Mouse (Mus musculus) kidney, embryonic 14.5 days (tissue): ENCODE measurements around the gene Alox15. TPM values are rescaled to one million over a fixed set of nuclear protein-coding genes. Genes with fewer than 3 reads are reported as not detected.
A peak's percentile ranks its signal among the peaks of the same experiment; 100 is the strongest.

Experiments used
- ATAC-seq: fragments of 200-750 bp; cut with Nextera tagmentation; 2 replicates; pipeline ENCODE4 v1.8.0; 2017; ENCODE audit warnings: moderate number of reproducible peaks, mild to moderate bottlenecking, moderate TSS enrichment, moderate library complexity; ENCODE audit not compliant: low FRiP score, low TSS enrichment
- H3K27ac ChIP-seq: fragments of 300-500 bp; sonication (generic); 2 replicates; pipeline ENCODE4 v1.5.1; 2014; ENCODE audit warnings: low read depth, mild to moderate bottlenecking, low read length, moderate library complexity, mixed read lengths
- H3K27me3 ChIP-seq: fragments of 300-500 bp; sonication (generic); 2 replicates; pipeline ENCODE4 v1.6.1; 2014; ENCODE audit warnings: mild to moderate bottlenecking, low read length; ENCODE audit not compliant: control insufficient read depth, insufficient read depth
- H3K36me3 ChIP-seq: fragments of 300-500 bp; sonication (generic); 2 replicates; pipeline ENCODE4 v1.6.1; 2014; ENCODE audit warnings: low read length, mixed read lengths; ENCODE audit not compliant: control insufficient read depth, insufficient read depth
- H3K4me1 ChIP-seq: fragments of 300-500 bp; sonication (generic); 2 replicates; pipeline ENCODE4 v1.6.1; 2014; ENCODE audit warnings: low read length, mixed read lengths; ENCODE audit not compliant: control insufficient read depth, insufficient read depth
- H3K4me2 ChIP-seq: fragments of 300-500 bp; sonication (generic); replicated peaks from 2 replicates; pipeline ENCODE4 v1.6.1; 2014; ENCODE audit warnings: low read depth, mild to moderate bottlenecking, low read length
- H3K4me3 ChIP-seq: fragments of 300-500 bp; sonication (generic); 2 replicates; pipeline ENCODE4 v1.5.1; 2014; ENCODE audit warnings: mild to moderate bottlenecking, low read length
- H3K9ac ChIP-seq: fragments of 300-500 bp; sonication (generic); 2 replicates; pipeline ENCODE4 v1.6.1; 2014; ENCODE audit warnings: low read depth, mild to moderate bottlenecking, low read length, moderate library complexity
- H3K9me3 ChIP-seq: fragments of 300-500 bp; sonication (generic); 2 replicates; pipeline ENCODE4 v1.6.1; 2016; ENCODE audit warnings: low read length; ENCODE audit not compliant: control insufficient read depth
- WGBS: fragments of 180-500 bp; shearing (Covaris S2); extraction: QIAGEN DNeasy Blood & Tissue Kit; methylation state at CpG from one replicate; pipeline ENCODE4 v1.1.7; 2014; 5-methylcytosine and 5-hydroxymethylcytosine counted together
- polyA plus RNA-seq: library from polyadenylated mRNA; unstranded; fragments of >200 nt; fragmentation: Nextera tagmentation; extraction: Ambion mirVana; gene quantifications from 2 replicates; pipeline ENCODE4 v1.2.1, GENCODE M21; 2014

Alox15 gene
- polyA plus RNA-seq: 0.69 and 1.5 TPM in 2 replicates

- Histone ChIP-seq H3K4me3 (peak within 1 kb of the TSS; percentile 38), H3K27me3 (peaks cover 14% of the 10 kb centered on the region), H3K9ac (0 out of 2 replicates have a peak within 1 kb of the TSS, but pooled peaks have one; percentile 18), H3K9me3 (no peaks in the 10 kb centered on the region), H3K36me3 (no peaks in the 10 kb centered on the region), H3K4me1 (peaks cover 3% of the 10 kb centered on the region; the same call in 1 of the 2 replicates), H3K4me2 (peak within 1 kb of the TSS; percentile 58), H3K27ac (no peak within 1 kb of the TSS)
- no peak for ATAC-seq
- WGBS: under 1% methylated on average over 19 of the region's 19 CpGs
Measured at GRCm38 (mm10) chr11:70351868-70352267, at the start of gene Alox15. Gene Alox15 (minus strand): TSS chr11:70352031.

- Histone ChIP-seq H3K36me3 (peaks cover 38% of the 10 kb centered on the region), H3K4me1 (no peaks in the 10 kb centered on the region), H3K27me3 (no peaks in the 10 kb centered on the region), H3K4me3 (no peak overlapping the region), H3K4me2 (no peak overlapping the region), H3K9ac (no peak overlapping the region), H3K9me3 (no peaks in the 10 kb centered on the region), H3K27ac (no peak overlapping the region)
- ATAC-seq: no peak
- WGBS: 96% methylated on average over 5 of the region's 5 CpGs
Measured at GRCm38 (mm10) chr11:70389421-70389820, 37.6 kb upstream of the Alox15 start.

GRCm38 (mm10) chr11:70387436-70387835 lies 35.6 kb upstream of the Alox15 start:
- WGBS: 69% methylated on average over 5 of the region's 5 CpGs
- Histone ChIP-seq H3K27ac (no peak overlapping the region), H3K9me3 (no peaks in the 10 kb centered on the region), H3K4me3 (no peak overlapping the region), H3K4me1 (no peaks in the 10 kb centered on the region), H3K9ac (no peak overlapping the region), H3K36me3 (peaks cover 22% of the 10 kb centered on the region), H3K27me3 (no peaks in the 10 kb centered on the region), H3K4me2 (no peak overlapping the region)
- ATAC-seq: no peak

GRCm38 (mm10) chr11:70384136-70384535 lies 32.3 kb upstream of the Alox15 start:
- peaks cover 9% of the 10 kb centered on the region; the same call in 1 of the 2 replicates for H3K36me3 ChIP-seq
- no peak overlapping the region for H3K9ac ChIP-seq
- no peak overlapping the region for H3K27ac ChIP-seq
- no peaks in the 10 kb centered on the region for H3K9me3 ChIP-seq
- H3K27me3 ChIP-seq: no peaks in the 10 kb centered on the region
- ATAC-seq: no peak
- WGBS: 24% methylated on average over 3 of the region's 3 CpGs
- no peak overlapping the region for H3K4me3 ChIP-seq
- no peak overlapping the region for H3K4me2 ChIP-seq
- H3K4me1 ChIP-seq: no peaks in the 10 kb centered on the region

GRCm38 (mm10) chr11:70381330-70381729 lies 29.5 kb upstream of the Alox15 start:
- WGBS: 66% methylated on average over 2 of the region's 2 CpGs

GRCm38 (mm10) chr11:70380478-70381005 lies 28.7 kb upstream of the Alox15 start:
- H3K27ac ChIP-seq: no peak overlapping the region
- no peak for ATAC-seq
- peaks cover 2% of the 10 kb centered on the region; the same call in 1 of the 2 replicates for H3K36me3 ChIP-seq
- WGBS: 54% methylated on average over 1 of the region's 1 CpGs
- H3K9me3 ChIP-seq: no peaks in the 10 kb centered on the region
- H3K4me3 ChIP-seq: no peak overlapping the region
- no peaks in the 10 kb centered on the region for H3K27me3 ChIP-seq
- no peaks in the 10 kb centered on the region for H3K4me1 ChIP-seq
- H3K9ac ChIP-seq: no peak overlapping the region
- no peak overlapping the region for H3K4me2 ChIP-seq

More at GRCm38 (mm10) chr11:70381330-70381729, 29.5 kb upstream of the Alox15 start:
- ATAC-seq: no peak
- Histone ChIP-seq H3K9me3 (no peaks in the 10 kb centered on the region), H3K27me3 (no peaks in the 10 kb centered on the region), H3K4me2 (no peak overlapping the region), H3K36me3 (peaks cover 6% of the 10 kb centered on the region; the same call in 1 of the 2 replicates), H3K4me3 (no peak overlapping the region), H3K9ac (no peak overlapping the region), H3K27ac (no peak overlapping the region), H3K4me1 (no peaks in the 10 kb centered on the region)

- Histone ChIP-seq H3K27me3 (no peaks in the 10 kb centered on the region), H3K27ac (no peak overlapping the region), H3K4me2 (no peak overlapping the region), H3K9me3 (no peaks in the 10 kb centered on the region), H3K36me3 (no peaks in the 10 kb centered on the region), H3K4me1 (no peaks in the 10 kb centered on the region), H3K4me3 (no peak overlapping the region), H3K9ac (no peak overlapping the region)
- ATAC-seq: no peak
- 63% methylated on average over 6 of the region's 6 CpGs for WGBS
Measured at GRCm38 (mm10) chr11:70376054-70376453, 24.2 kb upstream of the Alox15 start.

- Histone ChIP-seq H3K27ac (no peak overlapping the region), H3K27me3 (no peaks in the 10 kb centered on the region), H3K4me2 (no peak overlapping the region), H3K4me3 (no peak overlapping the region), H3K4me1 (no peaks in the 10 kb centered on the region), H3K9me3 (no peaks in the 10 kb centered on the region), H3K36me3 (no peaks in the 10 kb centered on the region), H3K9ac (no peak overlapping the region)
- no peak for ATAC-seq
- WGBS: 80% methylated on average over 3 of the region's 3 CpGs
Measured at GRCm38 (mm10) chr11:70374302-70374701, 22.5 kb upstream of the Alox15 start.

- H3K4me3 ChIP-seq: no peak overlapping the region
- no peaks in the 10 kb centered on the region for H3K9me3 ChIP-seq
- no peak overlapping the region for H3K27ac ChIP-seq
- no peak overlapping the region for H3K4me2 ChIP-seq
- no peaks in the 10 kb centered on the region for H3K4me1 ChIP-seq
- H3K9ac ChIP-seq: no peak overlapping the region
- WGBS: 60% methylated on average over 7 of the region's 7 CpGs
- ATAC-seq: no peak
- no peaks in the 10 kb centered on the region for H3K36me3 ChIP-seq
- no peaks in the 10 kb centered on the region for H3K27me3 ChIP-seq
Measured at GRCm38 (mm10) chr11:70372849-70373557, 21.2 kb upstream of the Alox15 start.
